Mouse (Mus musculus) activated CD4-positive, CD25-positive, alpha-beta regulatory T cell, adult 4 months (primary cell): ENCODE data around the gene Mtpn. TPM values are rescaled to one million over a fixed set of nuclear protein-coding genes. Genes with fewer than 3 reads are reported as not detected.

Source experiments
- polyA plus RNA-seq, 2 experiments: library from polyadenylated mRNA; unstranded; fragments of 100-300 nt; shearing (Covaris generic); gene quantifications; one replicate each; pipeline ENCODE4 v1.2.1; 2017

Gene Mtpn
- polyA plus RNA-seq, 2 experiments from 2014 or later, result 82.0 to 98.9 TPM

Other genes with a start within 250 kb of the Mtpn start
- gene Slc13a4, start 231.8 kb downstream of the Mtpn start, polyA plus RNA-seq, result under 1 TPM in 1 of 2 experiments, not detected in 1; 0.25 TPM
- not detected for gene Fam180a, start 213.7 kb downstream of the Mtpn start, polyA plus RNA-seq